Mouse (Mus musculus) ES-E14 (cell line): ENCODE measurements at regions not wholly inside any gene's neighbourhood (a gene's known extent, or its start where the extent isn't known, plus 50 kb on each side); places are given as distances from the start of the nearest gene placed in this dataset.

Source experiments
- DNase-seq: peaks from one replicate; pipeline ENCODE4 v3.0.0-alpha.2; 2013; ENCODE audit warnings: low read depth, low spot score
- H3K27ac ChIP-seq: 2 replicates; pipeline ENCODE4 v1.5.1; 2012; ENCODE audit warnings: low read depth, mild to moderate bottlenecking, low read length, moderate library complexity, mixed read lengths; ENCODE audit not compliant: poor library complexity, insufficient read depth, severe bottlenecking
- H3K36me3 ChIP-seq: 2 replicates; pipeline ENCODE4 v1.6.1; 2012; ENCODE audit warnings: mild to moderate bottlenecking, low read length, moderate library complexity, mixed read lengths; ENCODE audit not compliant: control insufficient read depth, poor library complexity, insufficient read depth, severe bottlenecking
- H3K4me1 ChIP-seq, 2 experiments: fragments of 150-350 bp in 1 of 2; sonication (generic) in 1 of 2; 2 replicates each; pipeline ENCODE4 v1.6.1; 2012; ENCODE audit warnings: low read length in 2 of 2, mild to moderate bottlenecking in 1 of 2, mixed read lengths in 1 of 2; ENCODE audit not compliant: control insufficient read depth in 2 of 2, insufficient read depth in 2 of 2, poor library complexity in 1 of 2
- H3K4me3 ChIP-seq, 2 experiments: fragments of 150-350 bp in 1 of 2; sonication (generic) in 1 of 2; 2 replicates each; pipeline ENCODE4 v1.5.1; 2012; ENCODE audit warnings: low read length in 2 of 2, low read depth in 1 of 2, mild to moderate bottlenecking in 1 of 2, mixed read lengths in 1 of 2; ENCODE audit not compliant: insufficient read depth in 1 of 2, poor library complexity in 1 of 2, severe bottlenecking in 1 of 2
- H3K9ac ChIP-seq: 2 replicates; pipeline ENCODE4 v1.6.1; 2012; ENCODE audit warnings: low read depth, mild to moderate bottlenecking, low read length, mixed read lengths; ENCODE audit not compliant: poor library complexity, insufficient read depth, severe bottlenecking
- H3K9me3 ChIP-seq: fragments of 150-350 bp; sonication (generic); 2 replicates; pipeline ENCODE4 v1.6.1; 2012; ENCODE audit warnings: low read depth, mild to moderate bottlenecking, low read length; ENCODE audit not compliant: control insufficient read depth, insufficient read depth
- CHD2 ChIP-seq: IDR thresholded peaks from 2 replicates; pipeline ENCODE4 v1.6.1; 2014; ENCODE audit warnings: mild to moderate bottlenecking, low read depth, low read length, inconsistent platforms
- HCFC1 ChIP-seq: IDR thresholded peaks from 2 replicates; pipeline ENCODE4 v1.6.1; 2012; ENCODE audit warnings: low read length, inconsistent platforms, borderline replicate concordance; ENCODE audit not compliant: insufficient read depth
- MAFK ChIP-seq: IDR thresholded peaks from 2 replicates; pipeline ENCODE4 v1.6.1; 2014; ENCODE audit warnings: mild to moderate bottlenecking, low read depth, low read length, inconsistent platforms; ENCODE audit not compliant: insufficient read depth
- ZC3H11A ChIP-seq: IDR thresholded peaks from 2 replicates; pipeline ENCODE4 v1.6.1; 2012; ENCODE audit warnings: low read depth, mild to moderate bottlenecking, inconsistent platforms, low read length, borderline replicate concordance
- ZNF384 ChIP-seq: IDR thresholded peaks from 2 replicates; pipeline ENCODE4 v1.6.1; 2012; ENCODE audit warnings: low read depth, low read length, inconsistent platforms
- in situ Hi-C, 2 experiments: fragments of 600-800 bp; cut with MboI; formaldehyde crosslinking; loops; one replicate each; pipeline ENCODE4 v1.15.1; 2025; ENCODE audit warnings: low sequenced_read_pairs in 2 of 2, inconsistent platforms in 1 of 2; ENCODE audit not compliant: unreplicated experiment in 2 of 2

GRCm38 (mm10) chr13:97639656-97640055 lies 120.8 kb downstream of the Gm10260 start:
- no peaks in the 10 kb centered on the region for H3K9me3 ChIP-seq
- H3K27ac ChIP-seq: no peak overlapping the region
- 0 out of 4 replicates have a peak, but pooled peaks cover 0 to 3% of the 10 kb centered on the region in 2 experiments for H3K4me1 ChIP-seq
- no peak for DNase-seq
- TF ChIP-seq MAFK (no peak), ZNF384 (no peak), CHD2 (no peak), HCFC1 (no peak), ZC3H11A (no peak)
- no peak overlapping the region for H3K4me3 ChIP-seq
- no peaks in the 10 kb centered on the region for H3K36me3 ChIP-seq
- in situ Hi-C loops: no loop called here
- no peak overlapping the region for H3K9ac ChIP-seq

- Histone ChIP-seq H3K4me3 (no peak overlapping the region), H3K9me3 (no peaks in the 10 kb centered on the region), H3K36me3 (no peaks in the 10 kb centered on the region), H3K9ac (no peak overlapping the region), H3K27ac (no peak overlapping the region), H3K4me1 (peaks cover 0 to 5% of the 10 kb centered on the region in 2 experiments; a peak in 1 of 4 replicates)
- no peak for TF ChIP-seq ZC3H11A
- no peak for DNase-seq
- in situ Hi-C loops: no loop called here
Observed at GRCm38 (mm10) chr13:97638457-97639088, 121.9 kb downstream of the Gm10260 start.

- in situ Hi-C loops: no loop called here
- Histone ChIP-seq H3K4me3 (no peak overlapping the region), H3K9me3 (no peaks in the 10 kb centered on the region), H3K9ac (no peak overlapping the region), H3K27ac (no peak overlapping the region), H3K36me3 (no peaks in the 10 kb centered on the region), H3K4me1 (peaks cover 0 to 5% of the 10 kb centered on the region in 2 experiments; a peak in 1 of 4 replicates)
- TF ChIP-seq ZC3H11A (no peak), ZNF384 (no peak), HCFC1 (no peak), MAFK (no peak), CHD2 (no peak)
- DNase-seq: no peak
Observed at GRCm38 (mm10) chr13:97637506-97637905, 122.9 kb downstream of the Gm10260 start.

GRCm38 (mm10) chr13:97634041-97634788 lies 126.2 kb downstream of the Gm10260 start:
- peaks cover 0 to 3% of the 10 kb centered on the region in 2 experiments; a peak in 1 of 4 replicates for H3K4me1 ChIP-seq
- no peaks in the 10 kb centered on the region for H3K9me3 ChIP-seq
- H3K27ac ChIP-seq: no peak overlapping the region
- no peaks in the 10 kb centered on the region for H3K36me3 ChIP-seq
- TF ChIP-seq CHD2: no peak
- TF ChIP-seq ZC3H11A: no peak
- TF ChIP-seq HCFC1: no peak
- no peak for TF ChIP-seq MAFK
- TF ChIP-seq ZNF384: no peak
- in situ Hi-C loops: no loop called here
- H3K9ac ChIP-seq: no peak overlapping the region
- H3K4me3 ChIP-seq: no peak overlapping the region
- no peak for DNase-seq

- H3K36me3 ChIP-seq: no peaks in the 10 kb centered on the region
- no peak overlapping the region for H3K4me3 ChIP-seq
- DNase-seq: no peak
- H3K27ac ChIP-seq: no peak overlapping the region
- no peak for TF ChIP-seq ZC3H11A
- TF ChIP-seq CHD2: no peak
- no peak for TF ChIP-seq ZNF384
- TF ChIP-seq HCFC1: no peak
- no peak for TF ChIP-seq MAFK
- peaks cover 0 to 3% of the 10 kb centered on the region in 2 experiments; a peak in 1 of 4 replicates for H3K4me1 ChIP-seq
- no peak overlapping the region for H3K9ac ChIP-seq
- no peaks in the 10 kb centered on the region for H3K9me3 ChIP-seq
- in situ Hi-C loops: no loop called here
Observed at GRCm38 (mm10) chr13:97633551-97633950, 126.9 kb downstream of the Gm10260 start.
